Mouse (Mus musculus) embryonic stem cell, embryonic (primary cell): ENCODE results near the gene Gm49721.
"Not testable (repeated sequence)": the region's sequence is repeated elsewhere in the genome, so short reads cannot be mapped to it uniquely, and the experiment has no call there.

Experiments used
- CTCF ChIA-PET, 4 experiments: fragments of 300-600 bp in 2 of 4; fragments of 350-600 bp in 2 of 4; sonication (Branson Sonifier 250); formaldehyde crosslinking; loops; one replicate each; lab custom pipeline; 2022; ENCODE audit warnings: inconsistent platforms in 2 of 4; lab: Charles Lee
- POLR2A ChIA-PET, 4 experiments: fragments of 300-600 bp in 2 of 4; fragments of 350-600 bp in 2 of 4; sonication (Branson Sonifier 250); formaldehyde crosslinking; loops; one replicate each; lab custom pipeline; 2022; ENCODE audit warnings: antibody characterized with exemption in 4 of 4, inconsistent platforms in 1 of 4; lab: Charles Lee

Gene Gm49721

GRCm38 (mm10) chr17:6974985-6975384, 3.7 kb upstream of the Gm49721 start:
- POLR2A ChIA-PET, CTCF ChIA-PET: not testable (repeated sequence)

GRCm38 (mm10) chr17:6979380-6979779, 676 bp downstream of the Gm49721 start:
- CTCF ChIA-PET, result not testable (repeated sequence)
- POLR2A ChIA-PET, result interaction anchor here in 2 of 4 experiments (0.6 to 0.7 kb wide), 3 partner anchors 119 to 1301 kb away, joined by 3 to 4 read pairs (median 3); no protein-coding TSS in a partner anchor

GRCm38 (mm10) chr17:6980144-6980543, 1.4 kb downstream of the Gm49721 start:
- POLR2A ChIA-PET, CTCF ChIA-PET: not testable (repeated sequence)

GRCm38 (mm10) chr17:6986118-6986517, 7.4 kb downstream of the Gm49721 start:
- CTCF ChIA-PET, POLR2A ChIA-PET: not testable (repeated sequence)

GRCm38 (mm10) chr17:6995504-6995903, 16.8 kb downstream of the Gm49721 start:
- CTCF ChIA-PET, POLR2A ChIA-PET: not testable (repeated sequence)

- CTCF ChIA-PET, POLR2A ChIA-PET: not testable (repeated sequence)
Measured at GRCm38 (mm10) chr17:6996826-6997225, 18.1 kb downstream of the Gm49721 start.

GRCm38 (mm10) chr17:6997778-6998490, 19.2 kb downstream of the Gm49721 start:
- POLR2A ChIA-PET, CTCF ChIA-PET: not testable (repeated sequence)

- POLR2A ChIA-PET, CTCF ChIA-PET: not testable (repeated sequence)
Measured at GRCm38 (mm10) chr17:7001790-7002585, 23.3 kb downstream of the Gm49721 start.

- CTCF ChIA-PET, result interaction anchor here in 1 of 4 experiments (0.6 kb wide), 1 partner anchor 1253 kb away, joined by 3 read pairs; no protein-coding TSS in a partner anchor
- POLR2A ChIA-PET, result not testable (repeated sequence)
Measured at GRCm38 (mm10) chr17:7003392-7003791, 24.7 kb downstream of the Gm49721 start.

GRCm38 (mm10) chr17:7005646-7006045, 26.9 kb downstream of the Gm49721 start:
- POLR2A ChIA-PET, CTCF ChIA-PET: not testable (repeated sequence)

- POLR2A ChIA-PET, result not testable (repeated sequence)
Measured at GRCm38 (mm10) chr17:7008885-7009284, 30.2 kb downstream of the Gm49721 start.

GRCm38 (mm10) chr17:7009440-7009839, 30.7 kb downstream of the Gm49721 start:
- CTCF ChIA-PET, POLR2A ChIA-PET: not testable (repeated sequence)

More at GRCm38 (mm10) chr17:7008885-7009284, 30.2 kb downstream of the Gm49721 start:
- CTCF ChIA-PET, result not testable (repeated sequence)

GRCm38 (mm10) chr17:7009901-7010300, 31.2 kb downstream of the Gm49721 start:
- POLR2A ChIA-PET, CTCF ChIA-PET: not testable (repeated sequence)

- CTCF ChIA-PET, POLR2A ChIA-PET: not testable (repeated sequence)
Measured at GRCm38 (mm10) chr17:7014190-7014589, 35.5 kb downstream of the Gm49721 start.

GRCm38 (mm10) chr17:7025257-7025656, 46.6 kb downstream of the Gm49721 start, which contains the start of gene Gm1604a:
TSS of gene Gm1604a (plus strand) at chr17:7025568.
- CTCF ChIA-PET, POLR2A ChIA-PET: not testable (repeated sequence)

- CTCF ChIA-PET, POLR2A ChIA-PET: not testable (repeated sequence)
Measured at GRCm38 (mm10) chr17:7025764-7026346, 47.2 kb downstream of the Gm49721 start.

GRCm38 (mm10) chr17:7030204-7030603, 51.5 kb downstream of the Gm49721 start:
- CTCF ChIA-PET, POLR2A ChIA-PET: not testable (repeated sequence)

- CTCF ChIA-PET, POLR2A ChIA-PET: not testable (repeated sequence)
Measured at GRCm38 (mm10) chr17:7030622-7031174, 52.0 kb downstream of the Gm49721 start.
